Mouse (Mus musculus): Measurements from ENCODE around the gene Arpc5l. TPM values are rescaled to one million over a fixed set of nuclear protein-coding genes. Genes with fewer than 3 reads are reported as not detected.

Arpc5l gene
- 100 to 1,000 TPM; 112 to 141 TPM for total RNA-seq (2021)
- long read RNA-seq, experiment 1, full-length matches to known transcripts = 6 of 24 reads
- long read RNA-seq, experiment 1, partial matches to known transcripts = 6 of 24 reads
- long read RNA-seq, experiment 1, other reads (novel, unspliced or antisense) = 12 of 24 reads
- long read RNA-seq, experiment 2, partial matches to known transcripts = 0 of 18 reads
- long read RNA-seq, experiment 2, other reads (novel, unspliced or antisense) = 16 of 18 reads

GRCm38 (mm10) chr2:39004880-39005435, at the start of gene Arpc5l:
Gene Arpc5l, plus strand, starts transcription at chr2:39005348.
- peak; percentile 92 for DNase-seq (ENCODE audit: low spot score)

- DNase-seq (ENCODE audit: low spot score) = no peak
Measured at GRCm38 (mm10) chr2:38956062-38956461, 49.1 kb upstream of the Arpc5l start.

GRCm38 (mm10) chr2:38957671-38958223, 47.4 kb upstream of the Arpc5l start:
- DNase-seq (ENCODE audit: low spot score) = no peak

- no peak for DNase-seq (ENCODE audit: low spot score)
Measured at GRCm38 (mm10) chr2:38964198-38964597, 41.0 kb upstream of the Arpc5l start.

- DNase-seq (ENCODE audit: low spot score) = no peak
Measured at GRCm38 (mm10) chr2:38969650-38970049, 35.5 kb upstream of the Arpc5l start.

- no peak for DNase-seq (ENCODE audit: low spot score)
Measured at GRCm38 (mm10) chr2:38970057-38970456, 35.1 kb upstream of the Arpc5l start.

- no peak for DNase-seq (ENCODE audit: low spot score)
Measured at GRCm38 (mm10) chr2:38973223-38973622, 31.9 kb upstream of the Arpc5l start.

GRCm38 (mm10) chr2:38973701-38974100, 31.4 kb upstream of the Arpc5l start:
- DNase-seq (ENCODE audit: low spot score) = no peak

GRCm38 (mm10) chr2:38974171-38974570, 31.0 kb upstream of the Arpc5l start:
- no peak for DNase-seq (ENCODE audit: low spot score)

- no peak for DNase-seq (ENCODE audit: low spot score)
Measured at GRCm38 (mm10) chr2:38975181-38975580, 30.0 kb upstream of the Arpc5l start.

GRCm38 (mm10) chr2:38975941-38976805, 29.0 kb upstream of the Arpc5l start:
- DNase-seq (ENCODE audit: low spot score) = no peak

GRCm38 (mm10) chr2:38977837-38978236, 27.3 kb upstream of the Arpc5l start:
- DNase-seq (ENCODE audit: low spot score) = no peak

GRCm38 (mm10) chr2:38983456-38983855, 21.7 kb upstream of the Arpc5l start:
- no peak for DNase-seq (ENCODE audit: low spot score)

- peak; percentile 71 for DNase-seq (ENCODE audit: low spot score)
Measured at GRCm38 (mm10) chr2:38986580-38986979, 18.6 kb upstream of the Arpc5l start.

- no peak for DNase-seq (ENCODE audit: low spot score)
Measured at GRCm38 (mm10) chr2:38987371-38987770, 17.8 kb upstream of the Arpc5l start.

GRCm38 (mm10) chr2:38987803-38988510, 17.2 kb upstream of the Arpc5l start:
- DNase-seq (ENCODE audit: low spot score) = no peak

- DNase-seq (ENCODE audit: low spot score) = no peak
Measured at GRCm38 (mm10) chr2:38988929-38989328, 16.2 kb upstream of the Arpc5l start.

GRCm38 (mm10) chr2:38992004-38992403, 13.1 kb upstream of the Arpc5l start:
- DNase-seq (ENCODE audit: low spot score) = no peak

GRCm38 (mm10) chr2:38992452-38992851, 12.7 kb upstream of the Arpc5l start:
- DNase-seq (ENCODE audit: low spot score) = no peak

- peak; percentile 91 for DNase-seq (ENCODE audit: low spot score)
Measured at GRCm38 (mm10) chr2:38997386-38998374, 7.5 kb upstream of the Arpc5l start, which contains the start of gene Wdr38. Gene Wdr38, plus strand, starts transcription at chr2:38997476.
